Mouse (Mus musculus): Measurements from ENCODE around the gene Gldc. TPM values are rescaled to one million over a fixed set of nuclear protein-coding genes. Genes with fewer than 3 reads are reported as not detected.

Gene Gldc
- polyA plus RNA-seq, 1 experiment from 2014 or later = 28.1 TPM

DNA sequence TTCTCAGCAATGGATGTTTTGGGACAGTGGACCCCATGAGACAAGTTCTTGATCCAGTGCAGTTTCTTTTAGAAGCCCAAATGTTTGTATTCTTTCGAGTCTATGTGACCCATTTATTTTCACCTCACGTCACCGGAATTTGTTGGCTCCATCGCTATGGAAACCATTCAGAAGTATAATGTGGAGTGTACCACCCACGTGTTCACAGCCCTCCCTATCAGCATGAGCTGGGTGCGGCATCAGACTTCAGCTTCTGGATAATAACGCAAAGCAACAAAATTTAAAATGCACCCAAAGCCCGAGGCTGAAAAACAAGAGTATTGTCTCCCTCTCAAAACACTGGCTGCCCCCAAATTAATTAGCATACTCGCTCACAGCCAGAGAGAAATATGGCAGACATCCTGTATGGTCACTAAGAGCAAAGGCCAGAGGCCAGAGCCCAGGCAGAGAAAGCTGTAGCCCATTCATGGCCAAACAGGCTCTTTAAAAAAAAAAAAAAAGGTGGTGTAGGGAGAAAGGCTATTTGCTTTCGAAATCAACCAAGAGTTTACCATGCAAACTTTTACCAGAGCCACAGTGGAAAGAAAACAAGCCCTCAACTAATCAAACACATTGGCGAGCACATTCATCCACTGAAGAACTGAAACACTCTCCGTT, 18.1 kb downstream of the Gldc start:
- Histone ChIP-seq H3K4me3 (no peak overlapping the region), H3K4me1 (no peaks in the 10 kb centered on the region), H3K27me3 (replicated peaks) (no peaks in the 10 kb centered on the region), H3K9ac (no peak overlapping the region), H3K36me3 (no peaks in the 10 kb centered on the region), H3K27ac (no peak overlapping the region), H3K9me3 (replicated peaks) (no peaks in the 10 kb centered on the region), H3K4me2 (no peak overlapping the region)
- 0 out of 2 replicates have a peak, but pooled peaks have one; percentile 44 for ATAC-seq
- 65% methylated on average over 12 of the region's 12 CpGs for WGBS (ENCODE audit: insufficient replicate concordance)

DNA sequence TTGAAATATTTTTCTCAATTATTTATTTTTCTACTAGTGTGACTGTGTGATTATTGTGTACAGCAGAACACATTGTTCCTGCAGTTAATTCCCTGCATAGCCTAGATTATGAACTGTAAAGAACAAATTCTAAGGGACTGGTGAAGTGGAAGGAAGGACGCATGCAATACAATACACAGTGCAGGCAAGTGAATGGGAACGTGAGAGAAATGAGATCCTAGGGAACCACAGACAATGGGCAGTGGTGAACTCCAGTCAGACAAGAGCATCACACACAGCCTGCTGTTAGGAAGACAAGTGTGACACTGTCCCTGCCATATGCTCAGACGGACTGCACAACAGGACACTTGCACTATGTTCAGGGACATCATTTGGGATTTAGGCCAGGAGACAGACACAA, 21.5 kb downstream of the Gldc start:
- Histone ChIP-seq H3K4me2 (no peak overlapping the region), H3K27ac (no peak overlapping the region), H3K4me1 (no peaks in the 10 kb centered on the region), H3K9ac (no peak overlapping the region), H3K9me3 (replicated peaks) (no peaks in the 10 kb centered on the region), H3K4me3 (no peak overlapping the region), H3K36me3 (no peaks in the 10 kb centered on the region), H3K27me3 (replicated peaks) (no peaks in the 10 kb centered on the region)
- WGBS (ENCODE audit: insufficient replicate concordance) = 72% methylated on average over 3 of the region's 3 CpGs
- ATAC-seq = no peak

DNA sequence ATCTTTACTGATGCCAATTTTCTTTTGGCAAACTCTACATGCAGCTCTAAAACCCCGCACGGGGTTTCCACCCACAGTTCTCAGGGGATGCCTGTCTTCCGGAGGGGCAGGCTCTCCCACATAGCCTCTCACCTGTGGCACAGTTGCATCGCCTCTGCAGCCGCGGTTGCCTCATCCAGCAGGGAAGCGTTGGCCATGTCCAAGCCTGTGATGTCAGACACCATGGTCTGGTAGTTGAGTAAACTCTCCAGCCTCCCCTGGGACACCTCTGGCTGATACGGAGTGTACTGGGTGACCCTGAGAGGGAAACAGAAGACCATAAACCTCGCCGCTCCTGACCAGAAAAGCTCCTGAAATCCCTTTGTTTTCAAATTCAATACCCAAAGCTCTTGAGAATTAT, 23.9 kb downstream of the Gldc start:
- no peaks in the 10 kb centered on the region for H3K4me1 ChIP-seq
- H3K9ac ChIP-seq = no peak overlapping the region
- no peak for ATAC-seq
- 74% methylated on average over 10 of the region's 10 CpGs for WGBS (ENCODE audit: insufficient replicate concordance)
- H3K4me3 ChIP-seq = no peak overlapping the region
- no peak overlapping the region for H3K27ac ChIP-seq
- H3K4me2 ChIP-seq = no peak overlapping the region
- H3K9me3 ChIP-seq (replicated peaks) = no peaks in the 10 kb centered on the region
- no peaks in the 10 kb centered on the region for H3K27me3 ChIP-seq (replicated peaks)
- H3K36me3 ChIP-seq = no peaks in the 10 kb centered on the region

DNA sequence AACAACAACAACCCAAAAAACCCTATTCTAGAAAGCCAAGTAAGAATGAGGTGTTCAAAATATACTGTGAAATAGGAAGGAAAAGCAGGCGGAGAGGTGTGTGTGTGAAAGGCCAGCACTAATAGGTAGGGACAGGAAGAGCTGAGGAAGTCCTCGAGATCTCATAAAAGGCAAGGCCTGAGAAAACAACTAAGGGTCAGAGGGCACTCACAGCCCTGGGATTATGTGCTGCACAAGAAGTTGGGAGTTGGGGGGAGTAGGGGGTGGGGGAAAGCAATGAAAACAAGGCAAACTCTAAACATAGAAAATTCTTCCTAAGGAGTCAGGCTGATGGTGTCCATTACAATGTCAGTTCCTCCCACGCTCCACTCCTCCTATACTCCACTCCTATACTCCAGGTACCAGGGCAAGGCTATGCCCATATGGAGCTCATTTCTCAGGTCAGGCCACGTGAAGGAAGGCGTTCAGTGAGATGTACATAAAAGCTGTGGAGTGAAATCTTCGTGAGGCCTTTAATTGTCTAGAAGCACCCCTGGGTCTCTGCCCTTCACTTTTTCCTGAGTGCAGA, 25.9 kb downstream of the Gldc start:
- no peak overlapping the region for H3K9ac ChIP-seq
- no peaks in the 10 kb centered on the region for H3K9me3 ChIP-seq (replicated peaks)
- H3K36me3 ChIP-seq = no peaks in the 10 kb centered on the region
- no peaks in the 10 kb centered on the region for H3K4me1 ChIP-seq
- no peak overlapping the region for H3K4me2 ChIP-seq
- no peak overlapping the region for H3K4me3 ChIP-seq
- no peak for ATAC-seq
- 52% methylated on average over 6 of the region's 6 CpGs for WGBS (ENCODE audit: insufficient replicate concordance)
- H3K27me3 ChIP-seq (replicated peaks) = no peaks in the 10 kb centered on the region
- no peak overlapping the region for H3K27ac ChIP-seq

GRCm38 (mm10) chr19:30147306-30147705, 27.9 kb downstream of the Gldc start:
- Histone ChIP-seq H3K4me3 (no peak overlapping the region), H3K9ac (no peak overlapping the region), H3K4me1 (no peaks in the 10 kb centered on the region), H3K9me3 (replicated peaks) (no peaks in the 10 kb centered on the region), H3K27ac (no peak overlapping the region), H3K27me3 (replicated peaks) (no peaks in the 10 kb centered on the region), H3K4me2 (no peak overlapping the region), H3K36me3 (no peaks in the 10 kb centered on the region)
- no peak for ATAC-seq
- WGBS (ENCODE audit: insufficient replicate concordance) = 70% methylated on average over 4 of the region's 4 CpGs

GRCm38 (mm10) chr19:30146761-30147160, 28.5 kb downstream of the Gldc start:
- Histone ChIP-seq H3K27ac (no peak overlapping the region), H3K9ac (no peak overlapping the region), H3K4me3 (no peak overlapping the region), H3K4me2 (no peak overlapping the region), H3K27me3 (replicated peaks) (no peaks in the 10 kb centered on the region), H3K36me3 (no peaks in the 10 kb centered on the region), H3K4me1 (no peaks in the 10 kb centered on the region), H3K9me3 (replicated peaks) (no peaks in the 10 kb centered on the region)
- no peak for ATAC-seq
- 53% methylated on average over 6 of the region's 6 CpGs for WGBS (ENCODE audit: insufficient replicate concordance)

GRCm38 (mm10) chr19:30145106-30145505, 30.1 kb downstream of the Gldc start:
- WGBS (ENCODE audit: insufficient replicate concordance) = 76% methylated on average over 4 of the region's 4 CpGs

GRCm38 (mm10) chr19:30136308-30136707, 38.9 kb downstream of the Gldc start:
- H3K36me3 ChIP-seq = no peaks in the 10 kb centered on the region
- no peak overlapping the region for H3K4me3 ChIP-seq
- H3K9me3 ChIP-seq (replicated peaks) = no peaks in the 10 kb centered on the region
- no peak overlapping the region for H3K27ac ChIP-seq
- H3K9ac ChIP-seq = no peak overlapping the region
- no peaks in the 10 kb centered on the region for H3K4me1 ChIP-seq
- 63% methylated on average over 1 of the region's 1 CpGs for WGBS (ENCODE audit: insufficient replicate concordance)
- H3K27me3 ChIP-seq (replicated peaks) = no peaks in the 10 kb centered on the region
- no peak overlapping the region for H3K4me2 ChIP-seq
- no peak for ATAC-seq

More at GRCm38 (mm10) chr19:30145106-30145505, 30.1 kb downstream of the Gldc start:
- Histone ChIP-seq H3K4me1 (no peaks in the 10 kb centered on the region), H3K4me3 (no peak overlapping the region), H3K9ac (no peak overlapping the region), H3K36me3 (no peaks in the 10 kb centered on the region), H3K27ac (no peak overlapping the region), H3K4me2 (no peak overlapping the region), H3K27me3 (replicated peaks) (no peaks in the 10 kb centered on the region), H3K9me3 (replicated peaks) (no peaks in the 10 kb centered on the region)
- ATAC-seq = peak; percentile 61

GRCm38 (mm10) chr19:30128177-30128576, 47.1 kb downstream of the Gldc start:
- H3K9me3 ChIP-seq (replicated peaks) = no peaks in the 10 kb centered on the region
- no peaks in the 10 kb centered on the region for H3K27me3 ChIP-seq (replicated peaks)
- no peak for ATAC-seq
- no peak overlapping the region for H3K9ac ChIP-seq
- H3K4me2 ChIP-seq = no peak overlapping the region
- H3K4me3 ChIP-seq = no peak overlapping the region
- 45% methylated on average over 4 of the region's 4 CpGs for WGBS (ENCODE audit: insufficient replicate concordance)
- no peak overlapping the region for H3K27ac ChIP-seq
- no peaks in the 10 kb centered on the region for H3K4me1 ChIP-seq
- 0 out of 2 replicates have a peak, but pooled peaks cover 10% of the 10 kb centered on the region for H3K36me3 ChIP-seq

DNA sequence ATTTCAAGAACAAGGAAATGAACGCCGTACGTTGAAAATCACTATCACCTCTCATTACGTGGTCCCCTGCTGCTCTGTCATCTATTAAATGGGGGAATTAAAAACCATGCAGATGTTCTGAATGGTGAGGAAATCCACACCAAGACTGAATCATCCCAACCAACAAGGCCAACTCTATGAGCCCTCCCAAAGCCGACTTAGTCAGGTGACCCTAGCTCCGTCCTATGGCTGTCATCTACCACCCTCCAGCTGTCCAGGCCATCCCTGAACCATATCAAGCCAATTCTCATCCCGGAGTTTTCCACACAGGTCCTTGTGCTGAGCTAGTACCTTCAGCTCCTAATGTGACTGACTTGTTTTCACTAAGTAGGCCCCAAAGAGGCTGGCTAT, 49.6 kb downstream of the Gldc start:
- no peak for ATAC-seq
- Histone ChIP-seq H3K36me3 (0 out of 2 replicates have a peak, but pooled peaks cover 10% of the 10 kb centered on the region), H3K9me3 (replicated peaks) (no peaks in the 10 kb centered on the region), H3K4me2 (no peak overlapping the region), H3K27me3 (replicated peaks) (no peaks in the 10 kb centered on the region), H3K4me1 (no peaks in the 10 kb centered on the region), H3K9ac (no peak overlapping the region), H3K4me3 (no peak overlapping the region), H3K27ac (no peak overlapping the region)
- WGBS (ENCODE audit: insufficient replicate concordance) = 68% methylated on average over 7 of the region's 7 CpGs

- H3K27ac ChIP-seq = no peak overlapping the region
- no peaks in the 10 kb centered on the region for H3K27me3 ChIP-seq (replicated peaks)
- no peak for ATAC-seq
- 0 out of 2 replicates have a peak, but pooled peaks cover 10% of the 10 kb centered on the region for H3K36me3 ChIP-seq
- no peak overlapping the region for H3K4me3 ChIP-seq
- whole genome bisulfite sequencing (ENCODE audit: insufficient replicate concordance) = 45% methylated on average over 7 of the region's 7 CpGs
- no peak overlapping the region for H3K9ac ChIP-seq
- no peaks in the 10 kb centered on the region for H3K4me1 ChIP-seq
- H3K4me2 ChIP-seq = no peak overlapping the region
- no peaks in the 10 kb centered on the region for H3K9me3 ChIP-seq (replicated peaks)
These were observed 50.1 kb downstream of the Gldc start for GRCm38 (mm10) chr19:30124999-30125669.
